Mouse (Mus musculus) lung, adult 2 months (tissue): ENCODE data around the gene Sgcd.

ENCODE experiments used
- CTCF ChIP-seq: fragments of 200-500 bp; IDR thresholded peaks from 2 replicates; pipeline ENCODE4 v1.5.1; 2011; ENCODE audit warnings: mild to moderate bottlenecking, low read length, control low read depth; ENCODE audit not compliant: insufficient read depth
- POLR2A ChIP-seq: fragments of 200-500 bp; IDR thresholded peaks from 2 replicates; pipeline ENCODE4 v1.6.1; 2011; ENCODE audit warnings: low read depth, mild to moderate bottlenecking, control low read depth, low read length, borderline replicate concordance; ENCODE audit errors: extremely low read depth

DNA sequence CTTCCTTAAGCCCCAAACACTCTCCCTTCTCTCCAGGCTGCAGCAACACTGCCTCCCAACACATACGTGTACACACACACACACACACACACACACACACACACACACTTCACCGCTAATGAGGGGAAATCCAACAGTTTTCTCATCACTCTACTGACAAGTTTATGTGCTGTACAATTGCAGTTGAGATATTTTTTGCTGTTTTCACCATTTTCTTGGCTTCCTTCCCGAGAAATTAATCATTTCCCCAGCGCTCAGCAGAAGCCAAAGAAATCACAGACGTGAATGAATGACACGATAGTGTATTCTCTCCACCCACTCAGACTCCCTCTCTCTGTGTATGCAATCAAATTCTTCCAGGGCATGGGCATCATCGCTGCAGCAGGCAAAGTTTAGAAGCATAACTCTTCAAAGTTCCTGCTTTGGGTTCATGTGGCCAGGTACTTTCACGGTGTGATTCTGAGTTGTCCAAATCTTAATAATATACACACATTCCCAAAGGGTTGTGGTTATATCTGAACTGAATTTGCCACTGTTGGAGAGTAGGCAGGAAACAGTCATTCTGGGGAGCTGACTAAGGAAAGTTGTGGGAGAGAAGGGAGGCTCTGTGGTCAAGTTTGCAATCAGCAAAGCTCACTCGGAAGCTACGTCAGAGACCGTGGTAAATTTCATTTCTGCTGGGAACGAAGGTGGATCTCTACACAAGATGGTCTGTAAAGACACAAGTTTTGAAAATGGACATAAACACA, 683.9 kb downstream of the Sgcd start:
- TF ChIP-seq CTCF (no peak), POLR2A (no peak)
